Mouse (Mus musculus) lung, postnatal 0 days (tissue): ENCODE measurements at regions not wholly inside any gene's neighbourhood (a gene's known extent, or its start where the extent isn't known, plus 50 kb on each side); places are given as distances from the start of the nearest gene placed in this dataset.

Source experiments
- CTCF ChIP-seq: IDR thresholded peaks from 2 replicates; pipeline ENCODE4 v1.5.1; 2016; ENCODE audit warnings: antibody characterized with exemption, mild to moderate bottlenecking
- EP300 ChIP-seq: IDR thresholded peaks from 2 replicates; pipeline ENCODE4 v1.6.1; 2016; ENCODE audit warnings: antibody characterized with exemption, mild to moderate bottlenecking, control low read depth

GRCm38 (mm10) chr3:16431082-16431818 is 425.0 kb upstream of the Gm5150 start:
- TF ChIP-seq EP300 (no peak), CTCF (no peak)
